Mouse (Mus musculus) retina, adult 2 months (tissue): ENCODE data around the gene Tmem255a.
"Not testable (repeated sequence)": the region's sequence is repeated elsewhere in the genome, so short reads cannot be mapped to it uniquely, and the experiment has no call there.

Source experiments
- DNase-seq: peaks from one replicate; pipeline ENCODE4 v3.0.0-alpha.2; 2012; ENCODE audit warnings: low read depth, low spot score

Tmem255a gene

DNA sequence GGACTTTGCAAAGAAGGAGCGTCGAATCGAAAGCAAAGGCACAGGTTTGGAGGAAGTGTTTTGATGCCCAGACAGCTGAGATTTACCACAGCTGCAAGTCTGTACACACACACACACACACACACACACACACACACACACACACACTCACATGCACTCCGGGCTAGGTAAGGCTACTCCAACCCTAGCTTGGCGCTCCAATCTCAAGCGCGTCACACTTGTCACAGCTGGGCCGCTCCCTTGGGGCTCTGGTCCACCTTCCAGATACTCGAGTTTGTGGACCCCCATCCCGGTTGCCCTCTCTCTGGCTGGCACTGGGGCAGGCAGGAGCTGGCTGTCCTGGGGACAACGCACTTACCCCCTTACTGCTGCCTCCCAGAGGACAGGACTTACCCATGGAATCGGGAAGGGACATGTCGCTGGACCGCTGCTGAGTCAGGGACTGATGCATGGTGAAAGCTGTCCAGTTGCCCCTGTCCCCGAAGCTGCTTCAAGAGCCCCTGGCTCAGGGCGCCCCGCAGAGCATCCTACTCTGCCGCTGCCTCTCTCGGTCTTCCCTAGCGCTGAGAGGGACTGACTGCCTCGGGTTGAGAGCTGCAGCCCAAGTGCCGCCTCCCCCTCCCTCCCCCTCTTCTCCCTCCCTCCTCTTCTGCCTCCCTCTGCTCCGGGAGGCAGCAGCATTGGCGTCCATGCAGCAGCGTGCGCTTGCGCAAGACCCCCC is at the start of gene Tmem255a:
Tmem255a (minus strand) TSS at position 589 of the 721 bp plus-strand sequence.
- no peak for DNase-seq

DNA sequence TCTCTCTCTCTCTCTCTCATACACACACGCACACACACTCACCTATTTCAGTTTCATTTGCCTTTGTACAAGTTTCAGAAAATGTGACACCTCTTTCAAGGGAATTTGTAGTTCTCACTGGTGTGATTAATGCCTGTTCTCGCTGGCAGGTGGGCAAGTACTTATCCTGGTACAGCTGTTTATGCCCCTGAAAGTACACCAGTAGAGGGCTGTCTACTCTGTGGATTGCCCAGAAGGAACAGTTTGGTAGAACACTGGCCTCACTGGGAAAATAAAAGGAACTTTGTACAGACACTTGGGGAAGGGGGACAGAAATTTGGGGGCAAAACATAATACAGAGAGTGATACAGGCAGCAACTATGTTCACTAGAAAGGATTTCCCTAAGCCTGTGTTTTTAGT is 7.4 kb upstream of the Tmem255a start:
- DNase-seq = no peak

GRCm38 (mm10) chrX:38250352-38250950 is 1.8 kb downstream of the Tmem255a start:
- DNase-seq = no peak

- no peak for DNase-seq
These were observed 2.4 kb downstream of the Tmem255a start for GRCm38 (mm10) chrX:38249640-38250351.

DNA sequence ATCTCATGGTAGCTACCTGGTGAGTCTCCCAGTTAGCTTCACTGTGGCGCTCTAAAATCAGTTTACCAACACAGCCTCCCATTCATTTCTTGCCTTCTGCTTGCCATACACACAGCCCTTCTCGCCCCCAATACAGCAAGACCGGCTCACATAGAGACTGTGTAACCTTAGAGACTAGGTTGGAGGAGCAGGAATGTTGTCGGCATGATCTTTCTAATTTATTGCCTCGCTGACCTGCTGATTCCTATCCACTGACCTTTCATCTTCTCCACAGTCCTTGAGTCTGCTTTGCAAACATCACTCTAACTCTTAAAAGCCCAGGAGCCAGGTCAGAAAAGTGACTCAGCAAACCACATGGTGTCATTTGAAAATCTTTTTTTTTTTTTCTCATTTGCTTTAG is 4.6 kb downstream of the Tmem255a start:
- DNase-seq = no peak

DNA sequence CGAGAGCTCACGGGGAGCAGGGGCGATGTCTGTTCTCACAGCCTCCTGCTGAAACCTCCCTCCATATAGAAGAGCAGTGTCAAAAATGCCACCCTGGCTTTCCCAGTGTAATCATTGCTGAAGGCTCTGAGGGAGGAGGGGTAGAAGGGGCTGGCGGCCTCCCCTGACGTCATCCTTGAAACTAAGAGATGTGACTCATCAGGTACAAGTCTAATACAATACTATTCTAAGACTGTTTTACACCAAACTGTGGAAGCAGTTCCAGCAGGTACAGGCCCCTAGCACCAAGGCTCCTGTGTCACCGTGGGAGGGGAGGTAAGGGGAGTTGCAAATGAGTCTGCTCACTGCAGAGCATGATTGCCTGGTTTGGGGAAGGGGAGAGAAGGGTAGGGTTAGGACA is 5.1 kb downstream of the Tmem255a start:
- no peak for DNase-seq

GRCm38 (mm10) chrX:38237731-38238130 is 14.5 kb downstream of the Tmem255a start:
- no peak for DNase-seq

- DNase-seq = no peak
These were observed 22.4 kb downstream of the Tmem255a start for GRCm38 (mm10) chrX:38229888-38230287.

GRCm38 (mm10) chrX:38222757-38223156 is 29.5 kb downstream of the Tmem255a start:
- DNase-seq = no peak

DNA sequence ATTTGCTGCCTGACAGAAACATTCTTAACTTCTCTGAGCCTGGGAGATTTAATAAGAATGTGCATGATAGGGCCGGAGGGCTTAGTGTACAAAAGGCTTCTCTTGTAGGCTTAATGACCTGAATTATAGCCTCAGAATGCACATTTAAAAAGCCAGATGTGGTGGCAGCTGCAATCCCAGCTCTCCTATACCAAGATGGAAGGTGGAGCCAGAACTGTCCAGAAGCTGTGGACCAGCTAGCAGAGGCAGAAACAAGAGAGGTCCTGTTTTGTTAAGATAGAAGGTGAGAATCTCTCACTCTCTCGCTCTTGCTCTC is 34.6 kb downstream of the Tmem255a start:
- DNase-seq = no peak

DNA sequence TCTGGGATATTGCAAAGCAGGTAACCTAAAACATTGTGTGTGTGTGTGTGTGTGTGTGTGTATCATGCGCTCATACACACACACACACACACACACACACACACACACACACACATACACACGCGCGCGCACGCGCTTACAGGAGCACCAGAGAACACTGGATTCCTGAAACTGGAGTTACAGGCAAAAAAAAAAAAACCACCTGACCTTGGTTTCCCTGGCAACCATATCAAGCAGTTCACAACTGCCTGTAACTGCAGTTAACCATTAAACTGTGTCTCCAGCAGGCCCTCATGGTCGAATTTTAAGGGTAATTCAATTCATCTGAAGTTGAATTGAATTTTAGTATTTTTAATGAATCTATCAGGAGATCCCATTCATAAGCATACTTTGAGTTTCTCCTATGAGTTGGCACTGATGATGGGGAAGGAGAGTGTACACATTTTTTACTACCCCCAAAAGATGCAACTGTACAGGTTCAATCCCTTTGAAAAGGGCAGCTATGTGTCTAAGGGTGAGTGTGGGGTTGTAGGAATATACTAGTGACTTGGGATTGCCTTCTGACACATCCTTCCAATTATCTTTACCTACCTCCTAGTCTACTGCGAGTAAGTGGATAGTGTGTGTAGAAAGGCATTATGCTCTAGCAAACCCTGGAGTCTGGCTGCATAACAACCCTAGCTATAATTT is 35.1 kb downstream of the Tmem255a start:
- DNase-seq = no peak

GRCm38 (mm10) chrX:38207392-38207791 is 44.8 kb downstream of the Tmem255a start:
- DNase-seq = no peak

GRCm38 (mm10) chrX:38201816-38202215 is 50.4 kb downstream of the Tmem255a start:
- DNase-seq = no peak

DNA sequence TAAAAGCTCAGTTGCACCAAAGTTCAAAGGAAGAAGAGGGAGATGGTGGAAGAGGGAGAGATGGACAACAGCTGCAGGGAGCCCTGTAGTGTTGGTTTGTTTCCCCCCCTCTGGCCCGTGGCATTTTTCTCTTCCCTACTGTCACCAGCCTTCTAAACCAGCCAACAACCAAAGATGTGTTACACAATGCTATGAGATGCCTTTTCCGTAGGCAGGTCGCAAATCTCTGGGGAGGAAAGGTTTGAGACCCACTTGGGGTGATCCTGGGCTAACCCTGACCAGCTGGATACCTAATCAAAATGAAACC is 61.8 kb downstream of the Tmem255a start:
- DNase-seq = no peak

GRCm38 (mm10) chrX:38189552-38190457 is 62.4 kb downstream of the Tmem255a start, which contains the start of gene Zbtb33:
Gene Zbtb33, plus strand, starts transcription at chrX:38189793.
- peak; percentile 66 for DNase-seq

GRCm38 (mm10) chrX:38185520-38185919 is 66.7 kb downstream of the Tmem255a start:
- no peak for DNase-seq

GRCm38 (mm10) chrX:38181608-38182258 is 70.5 kb downstream of the Tmem255a start:
- DNase-seq = peak; percentile 33

DNA sequence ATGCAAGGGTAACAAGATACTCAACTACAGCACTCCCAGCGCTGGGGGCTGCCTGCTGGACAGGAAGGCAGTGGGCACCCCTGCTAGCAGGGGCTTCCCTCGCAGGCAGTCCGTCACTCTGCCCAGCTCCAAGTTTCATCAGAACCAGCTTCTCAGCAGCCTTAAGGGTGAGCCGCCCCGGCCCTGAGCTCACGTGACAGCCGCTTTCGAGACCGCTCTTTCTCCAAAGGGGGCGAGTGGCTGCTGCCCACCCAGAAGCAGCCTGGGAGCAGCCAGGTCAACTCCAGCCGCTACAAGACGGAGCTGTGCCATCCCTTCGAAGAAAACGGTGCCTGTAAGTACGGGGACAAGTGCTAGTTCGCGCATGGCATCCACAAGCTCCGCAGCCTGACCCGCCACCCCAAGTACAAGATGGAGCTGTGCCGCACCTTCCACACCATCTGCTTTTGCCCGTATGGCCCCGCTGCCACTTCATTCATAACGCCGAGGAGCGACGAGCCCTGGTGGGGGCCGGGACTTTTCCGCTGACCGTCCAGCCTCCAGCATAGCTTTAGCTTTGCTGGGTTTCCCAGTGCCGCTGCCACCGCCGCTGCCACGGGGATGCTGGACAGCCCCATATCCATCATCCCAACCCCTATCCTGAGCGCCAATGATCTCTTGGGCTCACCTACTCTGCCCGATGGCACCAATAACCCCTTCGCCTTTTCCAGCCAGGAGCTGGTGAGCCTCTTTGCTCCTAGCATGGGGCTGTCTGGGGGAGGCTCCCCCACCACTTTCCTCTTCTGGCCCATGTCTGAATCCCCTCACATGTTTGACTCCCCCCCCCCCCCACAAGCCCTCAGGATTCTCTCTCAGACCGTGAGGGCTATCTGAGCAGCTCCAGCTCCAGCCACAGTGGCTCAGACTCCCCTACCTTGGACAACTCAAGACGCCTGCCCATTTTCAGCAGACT is 71.3 kb downstream of the Tmem255a start:
- DNase-seq = no peak

GRCm38 (mm10) chrX:38179891-38180310 is 72.3 kb downstream of the Tmem255a start:
- not testable (repeated sequence) for DNase-seq

- no peak for DNase-seq
These were observed 85.6 kb downstream of the Tmem255a start for GRCm38 (mm10) chrX:38166592-38166991.
